Mouse (Mus musculus) spleen, postnatal 10 days (tissue): ENCODE measurements around the gene Ldhd.

Source experiments
- DNase-seq, 2 experiments: peaks; one replicate each; pipeline ENCODE4 v3.0.0; 2021 to 2022; ENCODE audit warnings: low spot score in 2 of 2

Ldhd gene

GRCm38 (mm10) chr8:111594951-111595350, 35.2 kb downstream of the Ldhd start:
- no peak for DNase-seq

GRCm38 (mm10) chr8:111594044-111594840, 35.9 kb downstream of the Ldhd start:
- DNase-seq: no peak

DNA sequence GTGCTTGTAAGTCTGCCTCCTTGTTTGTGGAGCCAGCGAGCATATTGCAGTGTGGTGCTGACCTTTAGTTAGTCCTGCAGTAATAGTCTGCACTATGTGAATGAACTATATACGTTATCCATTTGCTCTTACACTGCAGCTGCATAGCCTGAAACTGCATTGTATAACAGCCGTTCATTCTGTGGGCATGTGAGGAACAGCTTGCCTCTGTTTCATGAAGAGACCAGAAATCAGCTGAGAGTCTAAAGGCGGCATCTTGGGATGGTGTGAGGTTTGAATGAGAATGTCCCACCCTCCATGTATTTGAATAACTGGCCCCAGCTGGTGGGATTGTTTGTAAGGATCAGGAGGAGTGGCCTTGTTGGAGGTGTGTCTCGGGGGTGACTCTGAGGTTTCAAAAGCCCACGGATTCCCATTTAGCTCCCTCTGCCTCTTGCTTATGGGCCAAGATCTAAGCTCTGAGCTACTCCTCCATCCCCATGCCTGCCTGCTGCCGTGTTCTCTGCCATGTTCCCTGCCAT, 37.7 kb downstream of the Ldhd start:
- no peak for DNase-seq

DNA sequence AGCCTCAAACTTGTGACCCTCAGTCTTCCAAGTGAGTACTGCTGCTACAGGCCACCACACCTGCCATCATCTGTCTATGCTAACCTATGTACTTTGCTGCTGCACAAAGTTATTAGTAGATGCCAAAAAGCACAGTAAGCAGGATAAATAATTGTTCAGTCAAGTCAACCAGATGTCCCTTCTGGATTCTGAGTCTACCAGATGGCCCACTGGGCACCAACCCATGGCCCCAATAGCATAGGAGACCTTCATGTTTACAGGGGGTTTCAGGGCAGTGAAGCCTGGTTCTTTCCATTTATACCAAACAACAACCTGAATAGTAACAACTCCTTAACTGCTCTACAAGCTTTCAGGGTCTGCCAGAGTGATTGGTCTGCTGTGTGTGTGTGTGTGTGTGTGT, 39.0 kb downstream of the Ldhd start:
- no peak for DNase-seq

- DNase-seq: no peak
These were observed 40.0 kb downstream of the Ldhd start for GRCm38 (mm10) chr8:111590214-111590613.

- DNase-seq: no peak
These were observed 41.8 kb downstream of the Ldhd start for GRCm38 (mm10) chr8:111588336-111588735.

DNA sequence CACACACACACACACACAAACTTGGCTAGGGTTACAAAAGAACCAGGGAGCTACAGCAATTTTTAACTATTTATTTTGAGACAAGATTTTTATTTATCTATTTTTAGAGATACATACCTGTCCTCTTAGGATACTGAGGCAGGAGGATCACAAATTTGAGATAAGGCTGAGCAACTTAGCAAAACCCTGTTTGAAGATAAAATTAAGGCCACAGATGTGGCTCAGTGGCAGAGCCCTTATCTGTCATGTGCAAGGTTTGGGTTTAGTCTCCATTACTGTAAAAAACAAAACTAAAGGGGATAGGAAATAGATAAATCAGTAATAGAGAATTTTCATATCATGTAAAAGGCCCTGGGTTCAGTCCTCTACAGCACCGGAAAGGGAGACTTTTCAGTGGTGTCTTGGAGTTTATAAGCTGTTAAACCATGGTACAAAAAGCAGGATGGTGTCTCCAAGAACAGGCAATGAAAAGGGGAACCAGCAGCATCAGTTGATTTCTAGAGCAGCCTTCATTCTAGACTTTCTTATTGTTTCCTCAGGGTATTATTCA, 42.6 kb downstream of the Ldhd start:
- no peak for DNase-seq

- DNase-seq: no peak
These were observed 45.2 kb downstream of the Ldhd start for GRCm38 (mm10) chr8:111584946-111585345.

GRCm38 (mm10) chr8:111582386-111582785, 47.8 kb downstream of the Ldhd start:
- DNase-seq: no peak

DNA sequence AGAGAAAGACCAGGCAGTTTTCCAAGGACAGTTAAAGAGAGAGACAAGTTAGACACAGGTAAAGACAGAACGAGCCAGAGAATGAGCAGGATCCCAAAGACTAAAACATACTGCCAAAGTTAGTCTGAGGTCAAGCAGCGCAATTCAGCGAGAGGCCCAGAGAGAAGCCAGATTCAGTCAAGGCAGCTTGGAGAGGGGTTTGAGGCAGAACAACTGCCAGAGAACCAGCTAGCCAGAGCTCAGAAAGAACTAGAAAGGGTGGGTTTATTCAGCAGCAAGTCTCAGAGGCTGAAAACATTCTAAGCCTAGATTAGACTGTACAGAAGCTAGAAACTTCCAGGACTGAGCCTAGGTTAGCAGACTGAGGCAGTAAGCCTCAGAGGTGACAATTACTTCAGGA, 49.9 kb downstream of the Ldhd start:
- DNase-seq: no peak

- no peak for DNase-seq
These were observed 50.9 kb downstream of the Ldhd start for GRCm38 (mm10) chr8:111579318-111579717.

GRCm38 (mm10) chr8:111577880-111578533, 52.2 kb downstream of the Ldhd start:
- no peak for DNase-seq

DNA sequence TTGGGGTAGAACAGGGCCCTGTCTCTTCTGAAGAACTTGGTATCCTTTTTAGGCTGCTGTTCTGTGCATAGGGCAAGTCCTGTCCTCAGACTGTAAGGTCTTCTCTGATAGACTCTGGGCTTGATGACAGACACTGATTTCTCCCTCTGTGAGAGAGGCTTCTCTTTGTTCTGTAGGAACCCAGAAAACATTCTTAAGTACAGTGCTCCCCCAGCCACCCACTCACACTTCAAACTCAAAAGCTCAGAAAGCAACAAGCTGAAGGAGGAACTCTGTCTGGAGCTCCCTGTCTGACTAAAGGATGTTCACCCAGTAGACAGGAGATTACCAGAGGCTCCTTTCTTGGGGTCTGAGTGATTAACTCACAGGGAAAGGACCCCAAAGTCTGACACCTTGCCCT, 53.7 kb downstream of the Ldhd start:
- no peak for DNase-seq

- DNase-seq: no peak
These were observed 54.7 kb downstream of the Ldhd start for GRCm38 (mm10) chr8:111575492-111575891.

GRCm38 (mm10) chr8:111574016-111574415, 56.2 kb downstream of the Ldhd start:
- DNase-seq: no peak
